Mouse (Mus musculus) heart, adult 2 months (tissue): ENCODE data around the gene Cad. TPM values are rescaled to one million over a fixed set of nuclear protein-coding genes. Genes with fewer than 3 reads are reported as not detected.

Experiments
- DNase-seq, 2 experiments: peaks; one replicate each; pipeline ENCODE4 v3.0.0; 2021
- H3K27ac ChIP-seq: fragments of 200-600 bp; 2 replicates; pipeline ENCODE4 v1.8.1; 2022
- H3K27me3 ChIP-seq: fragments of 200-500 bp; 2 replicates; pipeline ENCODE4 v1.6.1; 2012; ENCODE audit warnings: mild to moderate bottlenecking, low read length, inconsistent platforms, mixed read lengths; ENCODE audit not compliant: control insufficient read depth, insufficient read depth
- H3K36me3 ChIP-seq: fragments of 200-500 bp; 2 replicates; pipeline ENCODE4 v1.6.1; 2012; ENCODE audit warnings: low read length, inconsistent platforms; ENCODE audit not compliant: control insufficient read depth, insufficient read depth
- H3K4me1 ChIP-seq: fragments of 200-500 bp; 2 replicates; pipeline ENCODE4 v1.6.1; 2011; ENCODE audit warnings: low read length; ENCODE audit not compliant: control insufficient read depth, insufficient read depth
- H3K4me3 ChIP-seq: fragments of 200-600 bp; 2 replicates; pipeline ENCODE4 v1.8.1; 2022
- H3K79me2 ChIP-seq: fragments of 200-500 bp; replicated peaks from 2 replicates; pipeline ENCODE4 v1.6.1; 2012; ENCODE audit warnings: mild to moderate bottlenecking, inconsistent platforms, low read length, moderate library complexity, mixed read lengths; ENCODE audit not compliant: control insufficient read depth, insufficient read depth
- H3K9ac ChIP-seq: fragments of 200-500 bp; 2 replicates; pipeline ENCODE4 v1.6.1; 2012; ENCODE audit warnings: low read depth, mild to moderate bottlenecking, control low read depth, inconsistent platforms, low read length, mixed read lengths
- CTCF ChIP-seq: fragments of 200-600 bp; IDR thresholded peaks from 2 replicates; pipeline ENCODE4 v1.8.1; 2022; ENCODE audit warnings: antibody characterized with exemption, mild to moderate bottlenecking, moderate library complexity
- EP300 ChIP-seq: fragments of 200-500 bp; IDR thresholded peaks from 2 replicates; pipeline ENCODE4 v1.6.1; 2011; ENCODE audit warnings: low read depth, low read length, control low read depth; ENCODE audit not compliant: insufficient read depth
- POLR2A ChIP-seq: fragments of 200-500 bp; IDR thresholded peaks from 2 replicates; pipeline ENCODE4 v1.6.1; 2011; ENCODE audit warnings: mild to moderate bottlenecking, low read depth, low read length, control low read depth; ENCODE audit not compliant: insufficient read depth
- WGBS: fragments of 180-500 bp; shearing (Covaris S2); methylation state at CpG from one replicate; pipeline ENCODE4 v1.1.7; 2018; 5-methylcytosine and 5-hydroxymethylcytosine counted together
- intact Hi-C: fragments of 180-260 bp; cut with DNase I; formaldehyde crosslinking; loops from one replicate; pipeline ENCODE4 v1.15.1; 2025
- polyA plus RNA-seq: library from polyadenylated mRNA; depleted of rRNA; stranded (reverse); fragments of >200 nt; gene quantifications from 2 replicates; pipeline ENCODE4 v1.2.3, GENCODE M21; 2012
- total RNA-seq, 2 experiments: library from RNA; stranded (reverse); gene quantifications; 2 replicates each; pipeline ENCODE4 v1.2.3; 2021

Gene Cad
- total and polyA plus RNA-seq, 3 experiments: 11.0 to 18.5 (median 14.0) TPM

DNA sequence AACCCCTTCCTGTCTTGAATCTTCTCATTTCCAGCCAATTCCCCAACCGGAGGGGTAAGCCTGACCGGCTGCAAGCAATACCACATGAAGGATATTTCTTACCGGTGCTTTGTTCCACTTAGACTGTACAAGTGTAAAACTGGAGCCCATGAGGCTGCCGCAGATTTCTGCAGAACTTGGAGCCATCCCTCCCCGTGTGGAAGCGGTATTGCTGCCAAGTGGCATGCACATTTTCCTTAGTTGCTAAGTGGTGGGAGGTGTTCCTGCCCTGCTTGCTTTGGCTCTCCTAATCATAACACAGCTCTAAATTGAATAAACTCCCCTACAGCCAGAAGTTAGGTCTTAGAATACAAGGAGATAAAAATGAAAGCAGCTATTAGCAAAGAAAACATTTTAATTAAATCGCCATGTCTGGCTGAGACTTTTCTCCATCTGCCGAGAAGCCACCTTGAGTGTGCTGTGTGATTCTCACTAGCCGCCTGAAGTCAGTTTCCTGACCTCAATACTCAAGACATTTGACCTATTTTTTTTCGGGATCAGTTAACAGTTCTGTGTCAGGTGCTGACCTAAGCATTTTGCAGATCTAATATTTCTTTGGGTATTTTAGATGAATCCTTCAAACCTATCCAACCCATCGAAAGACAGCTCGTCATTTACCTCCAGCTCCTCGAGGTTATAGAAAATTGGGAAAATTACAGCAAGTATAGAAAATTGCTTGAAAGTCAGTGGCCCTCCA lies 25.6 kb downstream of the Cad start:
- WGBS: 43% methylated on average over 13 of the region's 13 CpGs
- Histone ChIP-seq H3K79me2 (no peaks in the 10 kb centered on the region), H3K27ac (no peak overlapping the region), H3K9ac (no peak overlapping the region), H3K4me3 (no peak overlapping the region), H3K36me3 (no peaks in the 10 kb centered on the region), H3K4me1 (no peaks in the 10 kb centered on the region; the same call in none of the 2 replicates), H3K27me3 (no peaks in the 10 kb centered on the region)
- no peak for TF ChIP-seq EP300
- no peak for TF ChIP-seq POLR2A
- no peak for TF ChIP-seq CTCF
- peak in 1 of 2 experiments; percentile 18 for DNase-seq
- intact Hi-C loops: no loop called here

DNA sequence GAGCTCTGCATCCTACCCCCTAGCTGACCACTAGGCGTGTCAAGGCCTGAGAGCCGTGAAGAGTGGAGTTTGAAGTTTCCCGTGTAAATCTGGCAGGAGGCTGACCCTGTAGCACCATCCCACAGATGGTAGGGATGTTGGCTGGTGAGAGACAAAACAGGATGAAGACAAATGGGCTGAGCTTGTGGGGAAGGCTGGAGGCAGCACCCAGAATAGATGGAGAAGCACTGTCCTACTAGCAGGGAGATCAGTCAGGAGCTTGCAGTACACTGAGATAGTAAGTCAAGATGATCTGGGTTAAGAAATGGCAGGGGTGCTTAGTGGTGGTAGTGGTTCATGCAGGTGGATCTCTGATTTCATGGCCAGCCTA lies 26.2 kb downstream of the Cad start:
- H3K36me3 ChIP-seq: no peaks in the 10 kb centered on the region
- no peaks in the 10 kb centered on the region for H3K27me3 ChIP-seq
- intact Hi-C loops: no loop called here
- no peak overlapping the region for H3K9ac ChIP-seq
- WGBS: 70% methylated on average over 3 of the region's 3 CpGs
- no peaks in the 10 kb centered on the region for H3K79me2 ChIP-seq
- H3K4me1 ChIP-seq: no peaks in the 10 kb centered on the region; the same call in none of the 2 replicates
- TF ChIP-seq EP300: no peak
- DNase-seq: no peak
- H3K27ac ChIP-seq: no peak overlapping the region
- H3K4me3 ChIP-seq: no peak overlapping the region

DNA sequence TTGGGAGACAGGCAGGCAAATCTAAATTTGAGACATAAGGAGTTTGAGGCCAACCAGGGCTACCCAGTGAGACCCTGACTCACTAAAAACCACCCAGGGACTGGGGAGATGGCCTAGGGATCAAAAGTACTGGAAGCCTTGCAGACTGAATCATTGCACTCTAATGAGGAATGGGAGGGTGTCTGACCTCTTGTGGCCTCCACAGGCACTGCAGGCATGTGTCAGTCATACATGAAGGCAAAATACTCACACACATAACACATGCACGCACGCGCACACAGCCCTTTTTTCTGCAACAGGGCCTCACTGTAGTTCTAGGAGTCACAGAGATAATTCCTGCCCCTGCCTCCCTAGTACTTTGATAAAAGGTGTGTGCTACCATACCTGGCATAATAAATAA lies 26.8 kb downstream of the Cad start:
- peak; percentile 74 for TF ChIP-seq CTCF
- TF ChIP-seq EP300: no peak
- no peak for TF ChIP-seq POLR2A
- 90% methylated on average over 3 of the region's 3 CpGs for WGBS
- intact Hi-C loops: no loop called here

DNA sequence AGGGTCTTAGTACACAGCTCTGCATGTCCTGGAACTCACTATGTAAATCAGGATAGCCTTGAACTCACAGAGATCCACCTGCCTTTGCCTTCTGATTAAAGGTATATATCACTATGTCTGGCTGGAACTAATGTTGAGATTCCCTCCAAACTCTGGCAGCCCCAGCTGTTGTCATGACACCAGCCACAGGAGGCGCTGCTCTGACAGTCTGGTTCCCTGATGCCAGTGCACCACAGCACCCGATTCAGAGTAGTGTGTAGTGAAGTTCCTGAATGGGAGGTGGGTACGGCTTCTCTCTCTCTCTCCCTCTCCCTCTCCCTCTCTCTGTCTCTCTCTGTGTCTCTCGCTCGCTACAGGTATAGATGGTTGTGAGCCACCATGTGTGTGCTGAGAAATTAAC lies 27.8 kb downstream of the Cad start:
- no peaks in the 10 kb centered on the region for H3K36me3 ChIP-seq
- peak; percentile 65 to 74 for DNase-seq
- H3K79me2 ChIP-seq: no peaks in the 10 kb centered on the region
- H3K9ac ChIP-seq: no peak overlapping the region
- TF ChIP-seq CTCF (peak; percentile 74), POLR2A (no peak)
- WGBS: 21% methylated on average over 5 of the region's 5 CpGs
- no peak overlapping the region for H3K4me3 ChIP-seq
- H3K4me1 ChIP-seq: no peaks in the 10 kb centered on the region; the same call in none of the 2 replicates
- no peaks in the 10 kb centered on the region for H3K27me3 ChIP-seq
- H3K27ac ChIP-seq: no peak overlapping the region
- intact Hi-C loops: loop anchor here (2.0 kb wide), 1 partner anchor 28 kb away; no protein-coding TSS in a partner anchor

More for the DNA sequence above, 26.8 kb downstream of the Cad start:
- no peak overlapping the region for H3K27ac ChIP-seq
- H3K9ac ChIP-seq: no peak overlapping the region
- H3K4me1 ChIP-seq: no peaks in the 10 kb centered on the region; the same call in none of the 2 replicates
- H3K27me3 ChIP-seq: no peaks in the 10 kb centered on the region
- H3K36me3 ChIP-seq: no peaks in the 10 kb centered on the region
- H3K79me2 ChIP-seq: no peaks in the 10 kb centered on the region
- DNase-seq: no peak
- no peak overlapping the region for H3K4me3 ChIP-seq

DNA sequence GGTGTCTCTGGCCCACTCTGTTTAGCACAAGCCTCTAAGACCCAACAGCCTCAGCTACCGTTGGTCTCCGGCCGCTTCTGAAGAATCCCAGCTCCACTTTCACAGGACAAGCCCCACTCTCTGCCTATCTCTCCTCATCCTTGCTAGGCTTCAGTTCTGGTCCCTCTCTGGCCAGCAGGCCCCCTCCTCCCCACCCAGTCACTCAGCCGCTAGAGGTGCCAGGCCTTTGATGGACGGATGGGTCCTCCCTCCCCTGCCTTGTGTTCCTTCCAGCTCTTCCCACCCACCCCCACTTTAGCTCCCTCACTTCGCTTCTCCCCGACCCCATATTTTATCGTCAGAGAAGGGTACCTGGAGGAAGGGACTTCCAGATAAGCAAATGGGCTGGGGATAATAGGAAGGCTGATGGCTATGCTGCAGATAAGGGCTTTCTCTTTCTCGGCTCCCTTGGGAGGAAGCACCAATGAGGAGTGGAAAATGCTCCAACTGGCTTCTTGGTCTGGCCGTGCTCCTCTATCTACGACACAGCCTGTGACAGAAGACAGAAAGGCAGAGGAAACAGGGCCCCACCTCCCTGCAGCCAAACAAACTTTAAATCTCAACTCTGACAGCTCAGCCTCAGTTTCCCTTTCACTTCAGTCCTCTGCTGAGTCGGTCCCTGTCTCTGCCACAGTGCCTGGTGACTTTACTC lies 28.5 kb downstream of the Cad start:
- 11% methylated on average over 12 of the region's 12 CpGs for WGBS
- intact Hi-C loops: loop anchor here (2.0 kb wide), 1 partner anchor 28 kb away; no protein-coding TSS in a partner anchor
- H3K4me1 ChIP-seq: no peaks in the 10 kb centered on the region; the same call in none of the 2 replicates
- DNase-seq: peak; percentile 37 to 39
- H3K79me2 ChIP-seq: no peaks in the 10 kb centered on the region
- no peaks in the 10 kb centered on the region for H3K27me3 ChIP-seq
- H3K9ac ChIP-seq: no peak overlapping the region
- 0 out of 2 replicates have a peak overlapping the region, but pooled peaks have one; percentile 10 for H3K4me3 ChIP-seq
- H3K27ac ChIP-seq: peak overlapping the region; percentile 15
- no peak for TF ChIP-seq EP300
- no peak for TF ChIP-seq POLR2A
- no peak for TF ChIP-seq CTCF
- no peaks in the 10 kb centered on the region for H3K36me3 ChIP-seq

DNA sequence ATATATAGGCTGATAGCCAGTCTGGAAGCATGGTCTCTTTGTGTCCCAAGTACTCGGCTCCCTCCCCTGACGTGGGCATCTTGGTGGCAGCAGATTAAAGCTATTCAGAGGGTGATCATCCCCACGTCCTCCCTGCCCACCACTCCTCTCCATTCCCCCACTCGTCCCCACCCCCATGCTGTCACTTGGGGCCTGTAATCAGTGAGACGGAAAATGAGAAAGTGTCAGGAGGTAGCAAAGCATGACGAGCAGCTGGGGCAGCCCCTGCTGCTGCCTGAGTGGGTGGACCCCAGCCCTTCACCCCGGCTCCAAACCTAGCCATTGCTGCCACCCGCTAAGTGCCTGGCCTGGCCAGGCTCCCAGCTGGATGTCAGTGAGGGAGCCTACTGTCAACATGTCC lies 29.4 kb downstream of the Cad start:
- intact Hi-C loops: loop anchor here (2.0 kb wide), 1 partner anchor 27 kb away; no protein-coding TSS in a partner anchor
- TF ChIP-seq EP300 (no peak), CTCF (no peak), POLR2A (no peak)
- Histone ChIP-seq H3K4me3 (no peak overlapping the region), H3K4me1 (no peaks in the 10 kb centered on the region; the same call in none of the 2 replicates), H3K9ac (no peak overlapping the region), H3K27me3 (no peaks in the 10 kb centered on the region; the same call in 1 of the 2 replicates), H3K36me3 (no peaks in the 10 kb centered on the region), H3K79me2 (no peaks in the 10 kb centered on the region), H3K27ac (no peak overlapping the region)
- no peak for DNase-seq
- 18% methylated on average over 8 of the region's 8 CpGs for WGBS
